Mouse (Mus musculus): ENCODE measurements at regions not wholly inside any gene's neighbourhood (a gene's known extent, or its start where the extent isn't known, plus 50 kb on each side); places are given as distances from the start of the nearest gene placed in this dataset.
"Not testable (repeated sequence)": the region's sequence is repeated elsewhere in the genome, so short reads cannot be mapped to it uniquely, and the experiment has no call there.

GRCm38 (mm10) chr4:131148042-131148747, 204.0 kb downstream of the Matn1 start:
- no peak for DNase-seq (ENCODE audit: extremely low read depth, insufficient read length, low spot score)

- DNase-seq (ENCODE audit: extremely low read depth, insufficient read length, low spot score), result no peak
These were observed 205.3 kb downstream of the Matn1 start for GRCm38 (mm10) chr4:131149466-131149865.

- no peak for DNase-seq (ENCODE audit: extremely low read depth, insufficient read length, low spot score)
These were observed 215.5 kb downstream of the Matn1 start for GRCm38 (mm10) chr4:131159712-131160111.

- no peak for DNase-seq (ENCODE audit: extremely low read depth, insufficient read length, low spot score)
These were observed 215.9 kb downstream of the Matn1 start for GRCm38 (mm10) chr4:131160135-131160534.

DNA sequence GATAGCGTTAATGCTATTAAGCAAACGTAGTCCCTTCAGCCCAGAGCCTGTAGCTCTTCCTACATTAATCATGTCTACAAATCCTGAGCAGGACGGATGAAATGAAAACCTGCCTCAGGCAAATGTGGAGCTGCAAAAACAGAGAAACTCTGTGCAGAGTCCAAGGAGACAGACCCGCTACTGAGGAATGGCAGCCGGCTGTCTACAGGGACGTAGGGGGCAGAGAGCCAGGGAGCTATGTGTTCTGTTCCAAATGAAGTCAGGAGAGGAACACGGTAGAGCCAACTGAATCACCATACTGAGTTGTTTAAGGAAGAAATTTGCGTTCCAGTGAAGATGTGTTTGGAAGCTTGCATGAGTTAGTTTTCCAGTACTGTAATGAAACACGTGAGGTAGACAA, 217.3 kb downstream of the Matn1 start:
- DNase-seq (ENCODE audit: extremely low read depth, insufficient read length, low spot score), result no peak

DNA sequence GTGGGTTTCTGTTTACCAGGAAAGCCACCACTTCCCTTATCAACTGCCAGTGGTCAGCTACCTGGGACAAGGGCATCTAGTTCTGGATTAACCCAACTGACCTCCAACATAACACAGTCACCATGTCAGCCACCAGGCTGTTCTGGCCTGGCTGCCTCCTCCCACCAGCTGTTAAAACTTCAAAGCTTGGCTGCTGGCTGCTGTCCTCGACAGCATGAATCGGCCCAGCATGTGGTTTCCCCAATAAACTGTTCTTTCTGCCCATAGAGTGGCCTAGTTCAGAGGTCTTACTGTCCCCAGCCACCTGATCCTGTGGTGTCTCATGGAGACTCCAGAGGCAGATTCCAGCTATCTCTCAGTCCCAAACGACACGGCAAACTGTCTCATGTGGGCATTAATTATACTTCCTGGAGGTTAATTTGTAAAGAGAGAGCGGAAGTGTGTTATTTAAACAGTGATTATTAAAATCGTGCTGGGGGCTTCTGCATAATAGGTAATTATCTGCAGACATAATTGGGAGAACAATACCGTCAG, 219.7 kb downstream of the Matn1 start:
- DNase-seq (ENCODE audit: extremely low read depth, insufficient read length, low spot score), result no peak

DNA sequence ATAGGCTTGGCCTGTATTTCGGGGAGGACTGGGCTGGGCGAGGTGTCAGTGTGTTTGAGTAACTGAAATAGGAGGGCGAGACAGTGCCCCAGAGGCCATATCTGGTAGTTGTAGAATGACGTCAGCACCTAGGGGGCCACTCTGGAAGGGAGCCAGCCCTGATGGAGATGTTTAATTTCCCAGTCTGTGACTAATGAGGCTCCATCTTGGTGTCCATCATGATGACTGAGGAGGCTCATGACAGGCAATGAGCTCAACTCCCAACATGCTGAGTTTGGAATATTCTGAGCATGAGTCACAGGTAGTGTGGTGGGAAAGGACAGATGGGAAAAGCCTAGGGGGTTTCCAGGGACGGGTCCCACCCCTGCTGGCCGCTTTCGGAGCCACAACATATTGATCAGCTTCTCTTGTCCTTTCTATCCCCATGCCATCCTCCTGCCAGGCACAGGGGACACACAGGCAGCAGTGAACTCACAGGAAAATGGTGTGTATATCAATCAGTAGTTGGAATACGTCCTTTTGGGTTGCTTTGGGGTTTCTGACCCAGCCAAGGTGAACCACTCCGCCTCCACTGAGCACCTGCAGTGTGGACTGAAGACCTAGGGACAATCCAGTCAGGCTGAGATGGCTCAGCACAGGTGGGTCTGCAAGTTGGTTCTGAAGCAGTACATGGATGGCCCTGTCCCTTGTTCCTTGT, 222.5 kb downstream of the Matn1 start:
- DNase-seq (ENCODE audit: extremely low read depth, insufficient read length, low spot score), result no peak

GRCm38 (mm10) chr4:131167921-131168320, 223.7 kb downstream of the Matn1 start:
- DNase-seq (ENCODE audit: extremely low read depth, insufficient read length, low spot score), result no peak

DNA sequence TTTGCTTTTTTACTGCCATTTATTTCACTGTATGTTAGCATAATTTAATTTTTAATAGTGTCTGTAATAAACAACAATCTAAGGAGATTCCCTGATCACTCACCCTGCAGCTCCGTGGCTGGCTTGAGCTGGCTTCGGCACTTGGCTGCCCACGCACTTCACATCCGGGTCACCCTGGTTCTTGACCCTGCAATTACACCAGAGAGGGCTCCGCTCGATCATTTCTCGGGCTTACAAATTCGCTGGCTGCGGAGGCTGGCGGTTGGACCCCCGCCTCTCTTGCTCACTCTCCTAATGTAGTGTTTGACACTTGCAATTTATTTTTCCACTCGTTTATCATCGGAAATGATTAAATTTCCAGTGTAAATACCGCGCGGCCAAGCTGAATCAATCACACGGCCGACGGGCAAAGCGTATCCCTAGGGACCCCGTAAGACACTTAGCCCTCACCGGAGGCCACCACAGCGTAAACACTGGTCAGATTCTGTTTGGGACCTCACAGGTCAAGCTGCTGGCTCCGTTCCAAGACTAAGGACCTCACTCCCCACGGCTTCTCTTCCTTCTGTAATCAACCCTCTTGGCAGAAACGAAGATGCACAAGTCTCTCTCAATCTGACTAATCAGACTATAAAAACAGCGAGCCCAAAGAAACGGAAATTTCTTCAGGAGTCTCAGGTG, 229.7 kb downstream of the Matn1 start:
- DNase-seq (ENCODE audit: extremely low read depth, insufficient read length, low spot score), result no peak

GRCm38 (mm10) chr4:131176701-131177100, 232.5 kb downstream of the Matn1 start:
- DNase-seq (ENCODE audit: extremely low read depth, insufficient read length, low spot score), result no peak

DNA sequence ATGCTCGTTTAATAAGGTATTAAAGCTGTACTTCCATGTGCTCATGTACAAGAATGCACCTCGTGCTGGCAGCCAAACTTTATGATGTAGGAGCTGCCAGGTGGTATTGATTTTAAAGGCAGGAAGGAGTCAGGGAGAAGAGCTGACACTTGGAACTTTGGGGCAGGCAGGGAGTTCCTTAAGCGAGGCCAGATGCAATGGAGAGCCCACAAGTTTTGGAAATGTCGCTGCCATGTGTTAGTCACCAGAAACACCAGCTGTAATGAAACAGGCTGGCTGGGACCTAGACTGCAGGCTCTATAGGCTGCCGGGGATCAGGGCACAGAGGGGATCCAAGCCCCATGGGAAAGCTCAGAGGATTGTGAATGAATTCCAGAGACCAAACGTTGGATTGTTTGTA, 233.7 kb downstream of the Matn1 start:
- no peak for DNase-seq (ENCODE audit: extremely low read depth, insufficient read length, low spot score)

DNA sequence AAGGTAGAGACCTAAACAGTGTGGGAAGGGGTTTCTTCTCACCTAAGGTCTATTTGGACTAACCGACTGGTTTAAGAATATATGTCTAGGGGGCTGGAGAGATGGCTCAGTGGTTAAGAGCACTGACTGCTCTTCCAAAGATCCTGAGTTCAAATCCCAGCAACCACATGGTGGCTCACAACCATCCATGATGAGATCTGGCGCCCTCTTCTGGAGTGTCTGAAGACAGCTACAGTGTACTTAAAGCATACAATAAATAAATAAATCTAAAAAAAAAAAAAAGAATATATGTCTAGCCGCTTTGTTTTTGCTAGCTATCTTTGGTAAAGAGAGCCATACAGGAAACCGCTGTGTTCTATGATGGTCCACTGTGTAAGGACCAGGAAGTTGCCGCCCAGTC, 234.5 kb downstream of the Matn1 start:
- not testable (repeated sequence) for DNase-seq (ENCODE audit: extremely low read depth, insufficient read length, low spot score)

DNA sequence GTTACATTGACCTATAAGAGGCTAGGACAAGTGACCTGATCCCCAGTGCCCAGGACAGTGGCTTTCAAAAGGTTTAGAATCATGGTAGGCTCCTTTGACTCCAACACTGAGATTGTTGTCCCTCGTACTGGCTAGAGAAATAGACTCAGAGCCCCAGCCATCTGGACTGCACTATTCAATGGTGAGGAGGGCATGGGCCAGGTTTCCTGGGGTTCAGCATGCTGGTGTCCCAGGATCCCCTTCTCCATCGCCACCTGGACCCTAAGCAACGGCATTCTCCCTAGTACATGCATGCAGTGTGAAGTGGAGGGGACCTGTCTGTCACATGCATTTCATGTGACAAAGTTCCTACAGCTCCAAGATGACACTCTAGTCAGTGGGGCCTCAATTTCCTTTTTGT, 243.9 kb downstream of the Matn1 start:
- no peak for DNase-seq (ENCODE audit: extremely low read depth, insufficient read length, low spot score)

- DNase-seq (ENCODE audit: extremely low read depth, insufficient read length, low spot score), result no peak
These were observed 247.1 kb downstream of the Matn1 start for GRCm38 (mm10) chr4:131191106-131191880.

- no peak for DNase-seq (ENCODE audit: extremely low read depth, insufficient read length, low spot score)
These were observed 249.8 kb downstream of the Matn1 start for GRCm38 (mm10) chr4:131193900-131194419.

GRCm38 (mm10) chr4:131196147-131196546, 252.0 kb downstream of the Matn1 start:
- DNase-seq (ENCODE audit: extremely low read depth, insufficient read length, low spot score), result no peak

- no peak for DNase-seq (ENCODE audit: extremely low read depth, insufficient read length, low spot score)
These were observed 259.5 kb downstream of the Matn1 start for GRCm38 (mm10) chr4:131203721-131204120.

- DNase-seq (ENCODE audit: extremely low read depth, insufficient read length, low spot score), result no peak
These were observed 260.5 kb downstream of the Matn1 start for GRCm38 (mm10) chr4:131204722-131205121.

- no peak for DNase-seq (ENCODE audit: extremely low read depth, insufficient read length, low spot score)
These were observed 260.9 kb downstream of the Matn1 start for GRCm38 (mm10) chr4:131205127-131205526.

GRCm38 (mm10) chr4:131205685-131206084, 261.5 kb downstream of the Matn1 start:
- DNase-seq (ENCODE audit: extremely low read depth, insufficient read length, low spot score), result no peak
